Mouse (Mus musculus) brain, embryonic 14.5 days (tissue): ENCODE data around the gene Mepe. TPM values are rescaled to one million over a fixed set of nuclear protein-coding genes. Genes with fewer than 3 reads are reported as not detected.

Experiments used
- DNase-seq: peaks from one replicate; pipeline ENCODE4 v3.0.0-alpha.2; 2011; ENCODE audit warnings: low read depth
- CTCF ChIP-seq: fragments of 200-500 bp; IDR thresholded peaks from 2 replicates; pipeline ENCODE4 v1.5.1; 2012; ENCODE audit warnings: inconsistent platforms, mild to moderate bottlenecking, moderate library complexity, borderline replicate concordance; ENCODE audit not compliant: insufficient read depth, insufficient read length; ENCODE audit errors: extremely low read depth
- POLR2A ChIP-seq: fragments of 200-500 bp; IDR thresholded peaks from 2 replicates; pipeline ENCODE4 v1.6.1; 2012; ENCODE audit warnings: mild to moderate bottlenecking, inconsistent platforms, borderline replicate concordance; ENCODE audit not compliant: poor library complexity, insufficient read depth, insufficient read length, severe bottlenecking; ENCODE audit errors: extremely low read depth
- polyA plus RNA-seq: library from polyadenylated mRNA; depleted of rRNA; stranded (reverse); fragments of >200 nt; gene quantifications from 2 replicates; pipeline ENCODE4 v1.2.3, GENCODE M21; 2012

Gene Mepe
- polyA plus RNA-seq, 1 experiment = not detected

DNA sequence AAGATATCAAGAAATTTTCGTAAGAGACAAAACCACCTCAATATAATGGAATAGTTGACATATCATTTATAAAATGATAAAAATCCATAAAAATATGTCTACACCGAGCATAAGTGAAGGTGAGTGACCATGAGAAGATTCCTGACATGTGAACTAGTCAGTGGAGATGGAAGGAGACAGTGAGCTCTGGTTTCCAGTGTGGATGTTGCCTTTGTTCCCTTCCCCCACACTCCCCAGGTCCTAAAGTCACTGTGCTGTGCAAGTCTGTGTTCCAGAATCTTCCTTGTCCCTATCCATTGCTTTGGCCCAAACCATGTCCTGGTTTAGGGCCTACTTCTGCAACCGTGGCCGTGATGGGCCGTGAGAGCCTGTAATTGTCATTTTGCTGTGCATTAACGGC lies 8.5 kb downstream of the Mepe start:
- TF ChIP-seq CTCF = no peak
- TF ChIP-seq POLR2A = no peak
- DNase-seq = no peak

DNA sequence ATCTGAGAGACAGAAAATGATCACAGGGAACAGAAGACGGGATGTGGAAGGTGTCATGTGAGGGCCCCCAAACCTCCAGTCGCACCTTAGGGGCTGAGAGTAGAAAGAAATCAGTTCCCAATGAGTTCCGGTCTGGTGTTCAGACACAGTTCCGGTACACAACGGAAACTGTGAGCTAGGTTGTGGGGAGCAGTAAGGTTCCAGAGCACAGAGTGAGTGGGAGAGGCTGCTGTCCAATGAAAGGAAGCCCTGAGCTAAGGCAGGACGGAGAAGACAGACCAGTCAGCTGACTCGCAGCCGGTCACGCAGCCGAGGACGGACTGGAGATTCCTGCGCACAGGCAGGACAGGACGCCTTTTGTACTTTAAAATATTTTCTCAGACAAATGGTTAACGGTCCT lies 9.4 kb downstream of the Mepe start:
- DNase-seq = no peak
- TF ChIP-seq CTCF (no peak), POLR2A (no peak)

DNA sequence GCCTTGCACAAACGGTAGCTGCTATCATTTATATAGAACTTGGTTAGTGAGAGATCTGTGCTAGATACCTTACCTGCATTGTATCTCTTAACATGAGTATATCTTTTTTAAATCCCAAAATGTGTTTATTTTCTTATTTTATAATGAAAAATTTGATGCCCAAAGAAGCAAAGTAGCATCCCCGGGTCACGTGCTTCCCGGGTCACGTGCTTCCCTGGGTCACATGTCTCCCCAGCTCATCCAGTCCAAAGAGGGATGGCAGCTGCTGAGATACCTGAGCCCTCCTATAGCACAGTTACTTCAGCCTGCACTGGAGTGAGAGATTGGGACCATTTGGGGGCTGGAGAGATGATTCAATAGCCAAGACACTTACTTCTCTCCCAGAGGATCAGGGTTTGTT lies 10.8 kb downstream of the Mepe start:
- DNase-seq = no peak
- TF ChIP-seq POLR2A = no peak
- no peak for TF ChIP-seq CTCF

DNA sequence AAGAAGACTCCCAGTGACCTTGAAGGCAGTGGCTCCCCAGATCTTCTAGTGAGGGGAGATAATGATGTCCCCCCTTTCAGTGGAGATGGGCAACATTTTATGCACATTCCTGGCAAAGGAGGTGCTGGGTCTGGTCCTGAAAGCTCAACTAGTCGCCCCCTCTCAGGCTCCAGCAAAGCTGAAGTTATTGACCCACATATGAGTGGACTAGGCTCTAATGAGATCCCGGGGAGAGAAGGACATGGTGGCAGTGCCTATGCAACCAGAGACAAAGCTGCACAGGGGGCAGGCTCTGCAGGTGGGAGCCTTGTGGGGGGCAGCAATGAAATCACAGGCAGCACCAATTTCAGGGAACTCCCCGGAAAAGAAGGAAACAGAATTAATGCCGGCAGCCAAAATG lies 12.4 kb downstream of the Mepe start:
- TF ChIP-seq CTCF = no peak
- no peak for DNase-seq

DNA sequence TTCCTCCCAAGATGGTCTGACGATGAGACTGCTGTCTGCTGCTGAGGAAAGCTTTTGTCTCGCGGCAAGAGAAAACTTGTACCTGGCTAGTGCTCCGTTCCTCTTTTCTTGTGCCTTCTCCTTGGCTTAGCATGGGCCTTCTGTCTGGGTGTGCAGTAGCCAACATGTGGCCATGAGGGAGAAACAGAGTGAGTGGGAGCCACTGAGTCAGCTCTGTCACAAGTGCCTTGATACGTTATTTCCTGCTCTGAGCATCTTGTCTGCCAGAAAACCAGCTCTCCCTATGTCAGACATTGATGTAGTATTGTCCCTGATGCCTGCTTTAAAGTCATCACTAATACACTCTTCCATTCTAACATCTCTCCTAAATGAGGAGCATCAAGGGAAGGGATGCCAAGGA lies 13.9 kb downstream of the Mepe start:
- TF ChIP-seq POLR2A (no peak), CTCF (no peak)

DNA sequence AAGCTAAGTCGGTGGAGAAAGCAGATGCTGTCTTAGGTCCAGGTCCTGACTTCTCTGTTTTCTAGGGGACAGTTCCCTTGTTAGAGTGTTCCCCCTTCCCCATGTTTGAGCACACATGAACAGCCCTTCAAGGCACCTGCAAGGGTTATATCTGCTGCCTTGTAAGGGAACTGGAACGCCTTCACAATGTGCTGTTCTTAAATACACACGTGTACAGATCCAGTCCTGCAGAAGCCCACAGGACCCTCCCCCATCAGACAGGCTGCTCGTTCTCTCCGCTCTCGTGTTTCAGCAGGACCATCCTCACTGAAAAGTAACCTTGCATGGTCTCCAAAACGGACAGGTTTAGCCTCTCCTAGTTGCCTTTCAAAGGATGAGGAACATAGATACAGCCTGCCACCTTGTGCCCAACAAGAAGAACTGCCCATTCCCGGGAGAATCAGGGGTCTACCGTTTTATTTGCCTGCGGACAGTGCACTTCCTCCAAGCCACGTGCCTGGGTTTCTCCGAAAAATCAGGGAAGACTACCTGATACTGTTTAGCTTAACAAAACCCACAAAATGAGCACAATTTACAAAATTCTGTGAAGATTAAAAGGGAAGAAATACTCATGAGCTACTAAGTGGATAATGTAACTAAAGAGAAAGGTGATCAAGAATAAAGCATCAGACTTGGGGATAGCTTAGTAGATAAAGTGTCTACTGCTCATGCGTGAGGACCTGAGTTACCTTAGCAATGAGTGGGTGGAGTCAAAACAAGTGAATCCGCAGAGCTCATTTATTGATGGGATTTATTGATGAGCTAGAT lies 14.8 kb downstream of the Mepe start:
- DNase-seq = peak; percentile 79
- TF ChIP-seq POLR2A (no peak), CTCF (peak; percentile 85)

More for the DNA sequence above, 13.9 kb downstream of the Mepe start:
- DNase-seq = no peak

DNA sequence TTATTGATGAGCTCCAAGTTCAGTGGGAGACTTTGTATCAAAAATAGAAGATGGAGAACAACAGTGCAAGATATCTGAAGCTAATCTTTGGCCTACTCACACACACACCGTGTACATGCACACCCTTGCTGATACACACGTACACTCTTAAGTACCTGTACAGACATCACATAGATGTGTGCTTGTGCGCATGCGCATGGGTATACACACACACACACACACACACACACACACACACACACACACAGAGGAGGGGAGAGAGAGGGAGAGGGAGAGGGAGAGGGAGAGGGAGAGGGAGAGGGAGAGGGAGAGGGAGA lies 15.3 kb downstream of the Mepe start:
- TF ChIP-seq CTCF = no peak
- no peak for TF ChIP-seq POLR2A
- DNase-seq = no peak

DNA sequence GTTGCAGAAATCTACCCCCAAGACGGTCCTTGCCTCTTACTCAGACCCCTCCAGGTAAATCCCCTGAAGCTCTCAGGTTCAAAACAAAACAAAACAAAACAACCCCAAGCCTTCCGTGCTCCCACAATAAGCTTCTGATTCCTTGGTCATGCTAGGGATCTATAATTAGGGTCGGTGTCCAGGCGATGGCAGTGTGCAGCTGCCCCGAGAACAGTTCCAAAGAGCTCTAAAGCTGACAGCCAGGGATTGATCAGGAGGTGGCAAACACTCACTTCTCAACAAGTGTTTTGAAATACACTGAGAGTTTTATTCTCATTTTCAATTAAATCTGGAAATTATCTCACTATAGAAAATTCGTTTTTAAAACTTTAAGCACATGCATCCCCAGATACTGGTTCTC lies 17.8 kb downstream of the Mepe start:
- TF ChIP-seq CTCF = peak; percentile 1; the same call in 1 of the 2 replicates
- TF ChIP-seq POLR2A = no peak
- no peak for DNase-seq

DNA sequence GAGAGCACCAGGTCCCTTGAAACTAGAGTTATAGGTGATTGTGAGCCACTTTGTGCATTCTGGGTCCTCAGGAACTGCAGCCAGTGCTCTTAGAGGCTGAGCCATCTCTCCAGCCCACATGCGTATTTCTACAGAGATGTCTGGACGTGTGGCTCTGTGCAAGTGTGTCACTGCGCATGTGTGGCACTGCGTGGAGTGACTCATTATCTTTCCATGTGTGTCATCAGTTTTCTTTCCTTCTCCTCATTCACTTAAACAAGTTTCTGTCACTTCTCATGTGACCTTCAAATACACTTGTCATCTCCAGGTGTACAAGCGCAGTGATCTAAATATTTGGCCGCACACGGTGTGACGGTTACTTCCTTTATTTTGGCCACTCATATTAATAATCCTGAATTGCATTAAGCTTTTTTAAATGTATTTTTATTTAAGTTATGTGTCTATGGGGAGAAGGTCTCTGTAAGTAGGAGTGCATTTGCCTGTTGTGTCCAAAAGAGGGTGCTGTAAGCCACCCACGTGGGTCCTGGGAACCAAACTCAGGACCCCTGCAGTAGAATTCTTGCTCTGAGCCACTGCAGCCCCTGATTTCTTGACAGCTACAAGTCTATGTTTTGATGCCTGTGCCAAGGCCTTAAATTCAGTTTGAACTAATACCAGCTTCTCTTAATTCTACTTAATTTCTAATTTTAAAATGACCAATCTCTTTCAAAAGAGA lies 19.6 kb downstream of the Mepe start:
- DNase-seq = peak; percentile 42
- TF ChIP-seq POLR2A (no peak), CTCF (peak; percentile 49; the same call in 1 of the 2 replicates)

DNA sequence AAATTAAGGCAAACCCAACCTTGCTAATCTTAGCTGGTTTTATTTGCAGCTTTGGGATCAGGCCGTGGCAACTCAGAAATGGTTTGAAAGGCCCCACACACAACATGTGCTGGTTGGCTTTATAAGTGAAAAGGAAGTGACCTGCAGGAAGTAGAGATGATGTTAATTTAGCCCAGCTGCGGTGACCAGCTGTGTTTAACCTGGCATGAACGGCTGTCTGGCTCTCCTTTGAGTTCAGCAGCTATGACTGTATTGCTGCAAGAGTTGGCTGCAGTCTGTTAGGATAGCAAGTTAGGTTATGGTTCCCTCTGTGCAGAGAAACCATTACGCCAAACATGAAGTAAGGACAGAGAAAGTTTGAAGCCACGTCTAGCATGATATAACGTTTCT lies 20.1 kb downstream of the Mepe start:
- TF ChIP-seq CTCF (no peak), POLR2A (no peak)
- no peak for DNase-seq

DNA sequence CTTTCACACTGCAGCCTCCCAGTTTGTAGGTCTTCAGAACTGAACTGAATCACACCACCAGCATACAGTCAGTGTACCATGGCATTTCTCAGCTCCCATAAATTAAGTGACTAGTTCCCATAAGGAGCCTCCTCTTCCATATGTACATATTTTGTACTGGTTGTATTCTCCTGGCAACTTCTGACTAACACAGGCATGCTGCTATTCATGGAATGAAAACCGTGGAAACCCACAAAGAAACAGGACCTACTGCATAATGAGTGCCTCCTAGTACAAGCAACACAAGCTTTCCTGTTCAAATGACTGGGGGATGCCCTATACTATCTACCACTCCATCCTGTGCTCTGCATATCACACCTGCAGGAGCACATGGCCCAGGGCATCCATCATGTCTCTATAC lies 25.9 kb downstream of the Mepe start:
- DNase-seq = no peak
- TF ChIP-seq CTCF = no peak

DNA sequence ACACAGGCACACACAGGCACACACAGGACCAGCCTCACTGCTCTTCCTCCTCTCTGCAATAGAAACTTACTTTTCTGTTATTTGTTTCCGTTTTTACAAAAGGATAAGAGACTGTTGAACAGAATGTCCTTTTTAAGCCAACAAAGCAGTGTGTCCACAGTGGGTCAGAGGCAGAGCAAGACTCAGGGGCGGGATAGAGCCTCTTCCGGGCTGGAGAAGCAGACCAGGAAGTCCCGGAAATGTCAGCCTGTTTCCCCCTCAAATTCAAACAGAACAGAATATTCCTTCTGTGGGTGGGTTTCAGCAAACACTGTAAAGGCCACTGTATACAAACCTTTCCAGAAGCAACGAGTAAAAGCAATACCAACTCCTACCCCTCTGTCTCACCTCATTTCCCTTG lies 26.7 kb downstream of the Mepe start:
- TF ChIP-seq CTCF (no peak), POLR2A (no peak)
- no peak for DNase-seq

DNA sequence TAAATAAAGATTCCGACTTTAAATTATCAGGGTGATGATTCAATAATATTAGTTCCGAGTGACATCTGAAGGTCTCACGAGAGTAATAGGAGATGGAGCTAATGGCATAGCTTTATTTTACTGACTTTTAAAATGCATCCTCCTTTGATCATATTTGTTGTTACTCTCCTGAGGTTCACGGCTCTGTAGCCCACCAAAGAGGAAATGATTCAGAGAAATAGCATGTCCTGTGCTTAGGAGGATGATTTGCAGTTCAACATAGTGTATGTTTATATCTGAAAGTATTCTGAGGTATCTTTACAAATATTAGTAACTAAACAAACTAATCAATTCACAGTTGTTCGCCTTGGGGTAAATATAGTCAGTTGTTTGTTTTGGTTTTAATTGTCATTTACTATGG lies 32.4 kb downstream of the Mepe start:
- DNase-seq = no peak
- TF ChIP-seq CTCF = no peak
- TF ChIP-seq POLR2A = no peak

DNA sequence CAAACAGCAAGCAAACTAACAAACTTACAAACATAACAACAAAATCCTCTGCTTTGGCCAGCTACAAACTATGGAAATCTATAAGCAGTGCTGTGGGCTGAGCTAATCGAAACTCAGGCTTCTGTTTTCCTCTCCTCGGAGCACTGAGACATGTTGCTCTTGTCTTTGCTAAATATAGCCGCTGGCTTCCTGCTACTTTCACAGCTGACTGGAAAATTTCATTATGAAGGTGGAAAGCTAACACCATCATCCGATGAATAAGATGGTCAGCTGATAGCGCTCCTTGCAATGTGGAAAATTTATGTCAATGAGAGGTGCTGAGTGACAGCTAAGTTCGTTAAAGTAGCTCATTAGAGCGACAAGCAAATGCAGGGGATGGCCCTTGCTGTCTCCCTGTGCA lies 33.5 kb downstream of the Mepe start:
- TF ChIP-seq POLR2A (no peak), CTCF (no peak)
- DNase-seq = peak; percentile 29
